Mouse (Mus musculus): ENCODE data around the gene Efs.

The Efs gene

DNA sequence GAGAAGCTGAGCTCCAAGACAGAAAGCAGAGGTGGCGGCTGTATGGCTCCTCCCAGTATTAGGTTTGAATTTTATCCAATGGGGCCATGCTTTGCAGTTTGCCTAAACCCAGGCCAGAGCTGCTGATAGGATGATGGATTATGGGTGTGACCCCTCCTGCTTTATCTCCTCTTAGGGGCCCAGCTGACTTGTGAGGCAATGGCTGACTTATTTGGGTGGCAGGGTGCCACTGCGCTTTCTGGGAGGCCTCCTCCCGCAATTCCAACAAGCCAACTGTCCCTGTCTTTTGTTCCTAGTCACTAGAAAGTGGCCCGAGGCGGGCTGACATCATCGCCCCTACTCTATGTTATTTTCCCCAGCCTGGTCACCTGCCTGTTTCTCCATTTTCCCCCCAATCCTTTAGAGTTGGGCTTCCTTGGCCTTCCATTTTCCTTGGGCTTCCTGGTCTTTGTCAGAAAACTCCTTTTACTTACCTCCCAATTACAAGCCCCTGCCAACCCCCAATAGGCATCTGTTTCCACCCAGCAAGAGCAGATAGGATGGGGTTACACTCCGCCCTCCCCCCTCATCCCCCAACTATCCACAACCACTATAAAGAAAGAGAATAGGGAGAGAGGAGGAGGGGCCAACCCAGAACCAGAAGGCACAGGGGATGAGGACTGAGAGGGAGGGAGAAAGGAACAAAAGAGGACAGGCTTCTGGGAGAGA is 1.1 kb downstream of the Efs start:
- in situ Hi-C loops (cut with MboI, MseI): loop anchor here in 1 of 2 experiments (25.0 kb wide), 1 partner anchor 1938 kb away; no protein-coding TSS in a partner anchor

DNA sequence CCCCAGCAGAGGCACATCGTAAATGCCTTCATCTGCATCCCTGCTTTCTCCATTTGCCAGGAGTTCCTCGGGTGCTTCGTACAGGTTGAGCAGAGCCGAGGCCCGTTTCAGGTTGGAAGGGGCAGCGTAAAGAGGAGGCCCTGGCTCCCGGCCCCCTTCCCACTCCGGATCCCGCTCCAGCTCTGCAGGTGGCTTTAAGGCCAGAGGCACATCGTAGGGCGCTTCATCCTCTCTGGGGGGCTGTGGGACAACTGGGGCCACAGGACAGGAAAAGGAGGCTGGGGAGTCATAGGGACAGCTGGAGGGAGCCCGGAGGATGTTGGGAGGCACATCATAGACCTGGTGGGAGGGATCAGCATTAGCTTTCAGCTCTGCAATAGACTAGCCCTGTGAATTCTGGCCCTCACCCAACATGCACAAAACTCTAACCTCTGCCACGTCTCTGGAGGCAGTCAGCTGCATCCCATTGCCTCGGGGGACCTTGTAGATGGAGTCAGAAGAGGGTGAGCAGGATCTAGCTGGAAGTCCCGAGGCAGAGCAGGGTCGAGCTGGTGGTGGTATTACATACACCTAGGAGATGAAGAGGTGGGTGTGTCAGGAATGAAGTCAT is 5.7 kb downstream of the Efs start:
- in situ Hi-C loops (cut with MboI, MseI): loop anchor here in 1 of 2 experiments (25.0 kb wide), 1 partner anchor 1942 kb away; no protein-coding TSS in a partner anchor

DNA sequence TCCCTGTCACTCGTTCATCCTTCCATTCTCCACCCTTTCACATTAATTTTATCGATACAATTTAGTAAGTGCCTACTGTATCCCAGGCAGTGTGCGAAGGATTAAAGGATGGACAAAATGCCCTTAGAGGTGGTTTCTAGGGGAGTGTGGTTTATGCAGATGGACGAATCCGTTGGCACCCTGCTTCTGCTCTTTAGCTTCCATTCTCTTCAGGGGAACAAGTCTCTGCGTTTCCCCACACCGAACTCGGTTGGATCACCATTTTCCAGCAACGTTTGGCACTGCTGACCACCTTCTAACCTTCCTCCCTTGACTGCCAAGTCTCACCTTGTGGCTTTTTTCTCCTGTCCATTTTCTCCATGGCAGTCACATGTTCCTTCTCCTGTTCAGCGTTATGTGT is 12.6 kb downstream of the Efs start:
- in situ Hi-C loops (cut with MboI, MseI): loop anchor here in 1 of 2 experiments (25.0 kb wide), 1 partner anchor 1949 kb away; no protein-coding TSS in a partner anchor

GRCm38 (mm10) chr14:54912886-54913285 is 13.0 kb downstream of the Efs start, which contains the start of gene Slc22a17:
Slc22a17 (minus strand) TSS chr14:54913132.
- in situ Hi-C loops (cut with MboI, MseI): loop anchor here in 1 of 2 experiments (25.0 kb wide), 1 partner anchor 1949 kb away; no protein-coding TSS in a partner anchor

DNA sequence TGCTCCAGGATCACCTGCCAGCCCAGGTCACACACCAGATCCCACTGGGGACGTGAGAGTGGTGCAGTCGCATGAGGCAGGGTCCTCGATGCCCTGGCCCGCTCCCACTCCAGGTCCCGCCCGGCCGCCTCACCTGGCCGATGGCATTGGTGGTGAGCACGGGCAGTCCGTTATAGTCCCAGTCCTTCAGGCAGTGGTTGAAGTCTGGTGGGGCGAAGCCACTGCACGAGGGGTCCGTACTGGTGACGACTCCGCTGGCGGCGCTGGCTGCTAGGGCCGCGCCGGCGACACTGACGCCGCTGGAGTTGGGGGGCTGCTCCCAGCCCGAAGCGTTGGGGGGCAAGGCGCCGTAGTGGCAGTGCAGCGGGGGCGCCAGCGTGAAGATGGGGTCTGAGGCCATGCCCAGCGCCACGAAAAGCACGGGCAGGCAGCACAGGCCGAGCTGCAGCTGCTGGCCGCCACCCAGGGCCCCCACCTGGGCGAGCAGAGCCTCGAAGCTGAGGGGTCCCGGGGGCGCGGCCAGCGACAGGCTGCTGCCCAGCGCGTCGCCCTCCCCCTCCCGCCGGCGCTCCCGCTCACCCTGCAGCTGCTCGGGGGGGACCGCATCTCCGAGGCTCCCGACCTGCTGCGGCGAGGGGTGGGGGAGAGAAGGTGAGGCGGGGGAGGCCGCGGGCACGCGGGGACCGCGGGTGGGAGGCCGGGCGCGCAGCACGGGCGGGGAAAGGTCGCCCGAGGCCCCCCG is 13.6 kb downstream of the Efs start:
- in situ Hi-C loops (cut with MboI, MseI): loop anchor here in 1 of 2 experiments (25.0 kb wide), 1 partner anchor 1950 kb away; no protein-coding TSS in a partner anchor

DNA sequence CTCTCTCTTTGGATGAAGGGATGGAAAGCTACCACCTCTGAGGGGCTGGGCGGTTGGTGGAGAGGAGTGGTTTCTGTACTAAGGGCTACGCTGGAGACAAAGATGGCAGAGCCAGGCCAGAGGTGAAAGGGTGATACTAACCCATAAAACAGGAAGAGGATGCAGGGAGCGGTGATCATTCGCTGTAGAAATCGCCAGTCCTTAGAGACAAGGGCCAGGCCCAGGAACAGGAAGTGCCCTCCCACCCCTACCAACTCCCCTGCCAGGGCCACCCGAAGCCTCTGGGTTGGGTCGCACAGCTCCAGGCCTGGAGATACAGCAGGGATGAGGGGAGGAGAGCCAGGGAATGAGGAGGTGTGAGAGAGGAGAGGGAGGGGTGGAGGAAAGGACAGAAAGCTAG is 17.2 kb downstream of the Efs start:
- in situ Hi-C loops (cut with MboI, MseI): loop anchor here in 1 of 2 experiments (25.0 kb wide), 1 partner anchor 1954 kb away; no protein-coding TSS in a partner anchor

GRCm38 (mm10) chr14:54903641-54904040 is 22.3 kb downstream of the Efs start:
- in situ Hi-C loops (cut with MboI, MseI): loop anchor here in 1 of 2 experiments (25.0 kb wide), 1 partner anchor 1959 kb away; no protein-coding TSS in a partner anchor

GRCm38 (mm10) chr14:54900383-54900782 is 25.5 kb downstream of the Efs start:
- in situ Hi-C loops (cut with MboI, MseI): loop anchor here in 1 of 2 experiments (25.0 kb wide), 1 partner anchor 1962 kb away; no protein-coding TSS in a partner anchor

DNA sequence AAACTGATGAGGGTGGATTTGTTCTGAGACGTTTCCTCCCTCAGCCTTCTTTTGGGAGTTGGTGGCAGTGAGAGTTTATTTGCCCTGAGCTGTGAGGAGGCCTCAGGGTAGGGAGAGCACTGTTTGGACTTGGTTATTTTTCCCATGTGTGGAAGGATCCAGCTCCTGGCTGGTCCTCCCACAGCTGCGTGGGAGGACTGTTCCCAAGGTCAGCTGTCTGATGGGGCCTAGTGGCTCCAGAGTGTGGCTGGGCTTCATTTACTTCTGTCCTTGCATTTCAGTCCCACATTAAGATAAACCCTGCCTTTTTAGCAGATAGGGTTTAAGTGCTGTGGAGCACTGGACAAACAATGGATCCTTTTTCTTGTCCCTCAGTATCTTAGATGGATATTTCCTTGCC is 28.5 kb downstream of the Efs start:
- in situ Hi-C loops (cut with MboI, MseI): no loop called here

- in situ Hi-C loops (cut with MboI, MseI): no loop called here
Measured at GRCm38 (mm10) chr14:54894296-54895151, 31.4 kb downstream of the Efs start.

- in situ Hi-C loops (cut with MboI, MseI): no loop called here
Measured at GRCm38 (mm10) chr14:54893651-54894181, 32.2 kb downstream of the Efs start.

DNA sequence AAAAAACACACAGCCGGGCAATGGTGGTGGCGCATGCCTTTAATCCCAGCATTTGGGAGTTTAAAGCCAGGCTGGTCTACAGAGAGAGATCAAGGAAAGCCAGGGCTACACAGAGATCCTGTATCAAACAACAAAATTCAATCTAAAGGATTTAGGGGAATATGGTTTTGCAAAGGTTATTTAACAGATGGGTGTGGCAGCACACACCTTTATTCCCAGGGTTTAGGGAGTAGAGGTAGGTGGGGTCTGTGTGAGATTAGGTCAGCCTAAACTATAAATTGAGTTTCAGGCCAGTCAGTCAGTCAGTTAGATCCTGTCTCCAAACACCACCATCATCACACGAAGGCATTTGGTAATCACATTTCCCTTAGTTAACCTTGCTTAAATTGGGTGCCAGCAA is 33.7 kb downstream of the Efs start, which contains the start of gene Pabpn1:
TSS of gene Pabpn1 (plus strand) at position 301 of the 400 bp plus-strand sequence.
- in situ Hi-C loops (cut with MboI, MseI): no loop called here

DNA sequence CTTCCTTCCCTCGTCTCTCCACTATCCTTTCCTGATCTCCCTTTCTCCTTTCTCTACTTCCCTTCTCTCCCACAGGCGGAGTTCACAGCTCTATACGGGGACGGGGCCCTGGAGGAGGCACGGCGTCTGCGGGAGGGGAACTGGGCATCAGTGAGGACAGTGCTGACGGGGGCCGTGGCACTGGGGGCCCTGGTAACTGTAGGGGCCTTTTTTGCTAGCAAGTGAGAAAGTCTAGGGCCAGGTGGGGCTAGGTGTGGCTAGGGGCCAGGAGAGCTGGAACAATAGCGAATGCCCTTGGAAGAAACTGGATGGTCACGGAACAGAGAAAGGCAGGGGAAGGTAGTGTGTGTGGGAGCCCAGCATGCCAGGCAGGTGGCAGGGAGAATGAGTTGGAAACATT is 40.6 kb downstream of the Efs start:
- in situ Hi-C loops (cut with MboI, MseI): no loop called here

DNA sequence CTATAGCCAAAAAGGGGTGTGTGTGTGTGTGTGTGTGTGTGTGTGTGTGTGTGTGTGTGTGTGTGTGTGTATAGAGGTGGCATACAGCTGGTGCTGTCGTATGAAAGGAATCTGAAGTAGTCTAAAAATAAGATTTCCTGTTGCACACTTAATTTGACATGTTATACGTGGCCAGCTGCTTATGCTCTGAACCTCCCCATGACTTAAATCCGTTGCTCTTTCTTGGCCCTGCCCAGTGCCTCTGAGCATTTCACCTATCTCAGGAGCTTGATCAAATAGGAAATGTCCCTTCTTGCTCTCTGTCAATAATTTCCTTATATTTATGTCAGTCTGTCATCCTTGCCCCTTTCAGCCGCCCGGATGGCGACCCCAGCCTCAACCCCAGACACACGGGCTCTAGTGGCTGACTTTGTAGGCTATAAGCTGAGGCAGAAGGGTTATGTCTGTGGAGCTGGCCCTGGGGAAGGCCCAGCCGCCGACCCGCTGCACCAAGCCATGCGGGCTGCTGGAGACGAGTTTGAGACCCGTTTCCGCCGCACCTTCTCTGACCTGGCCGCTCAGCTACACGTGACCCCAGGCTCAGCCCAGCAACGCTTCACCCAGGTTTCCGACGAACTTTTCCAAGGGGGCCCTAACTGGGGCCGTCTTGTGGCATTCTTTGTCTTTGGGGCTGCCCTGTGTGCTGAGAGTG is 41.8 kb downstream of the Efs start:
- in situ Hi-C loops (cut with MboI, MseI): no loop called here

DNA sequence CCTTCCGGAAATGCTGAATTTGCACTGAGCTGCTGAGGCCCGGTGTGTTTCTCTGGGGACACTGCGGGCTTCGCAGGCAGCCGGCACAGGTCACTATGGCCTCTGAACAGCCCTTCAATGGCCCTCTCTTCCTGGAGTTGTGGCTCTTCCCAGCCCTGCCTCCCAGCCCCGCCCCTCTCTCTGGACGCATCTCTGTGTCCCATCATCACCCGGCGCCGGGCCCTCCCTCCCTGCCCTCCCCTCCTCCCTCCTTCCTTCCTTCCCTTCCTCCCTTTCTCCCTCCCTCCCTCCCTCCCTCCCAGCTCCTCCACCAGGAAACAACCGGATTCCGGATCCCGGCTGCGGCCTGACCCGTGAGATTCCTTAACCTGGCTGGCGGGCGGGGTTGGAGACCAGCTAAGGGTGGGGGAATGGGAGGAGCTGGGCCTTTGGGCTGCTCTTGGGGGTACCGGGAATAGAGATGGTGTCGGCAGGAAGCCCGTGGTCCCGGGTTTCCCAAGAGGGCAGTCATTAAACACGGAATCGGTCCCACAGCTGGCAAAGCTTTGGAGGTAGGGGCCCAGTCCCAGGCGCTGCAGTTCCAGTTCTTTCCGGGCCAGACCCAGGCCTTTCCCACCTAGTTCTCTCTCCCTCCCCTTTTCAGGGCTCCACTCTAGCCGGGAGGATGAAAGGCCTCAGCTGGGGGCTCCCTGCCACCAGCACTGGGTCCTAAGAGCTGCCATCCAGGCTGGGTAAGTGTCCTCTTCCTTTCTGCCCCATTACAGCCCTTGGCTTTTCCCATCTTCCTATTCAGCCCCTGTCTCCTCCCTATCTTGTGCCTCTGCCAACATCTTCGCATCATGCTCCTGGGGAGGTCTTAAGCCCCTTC is 42.5 kb downstream of the Efs start, which contains the start of the genes Bcl2l2 and Gm20521:
TSS of gene Bcl2l2 (plus strand) at position 224 of the 868 bp plus-strand sequence.
TSS of gene Gm20521 (plus strand) at position 288 of the 868 bp plus-strand sequence.
- in situ Hi-C loops (cut with MboI, MseI): no loop called here

DNA sequence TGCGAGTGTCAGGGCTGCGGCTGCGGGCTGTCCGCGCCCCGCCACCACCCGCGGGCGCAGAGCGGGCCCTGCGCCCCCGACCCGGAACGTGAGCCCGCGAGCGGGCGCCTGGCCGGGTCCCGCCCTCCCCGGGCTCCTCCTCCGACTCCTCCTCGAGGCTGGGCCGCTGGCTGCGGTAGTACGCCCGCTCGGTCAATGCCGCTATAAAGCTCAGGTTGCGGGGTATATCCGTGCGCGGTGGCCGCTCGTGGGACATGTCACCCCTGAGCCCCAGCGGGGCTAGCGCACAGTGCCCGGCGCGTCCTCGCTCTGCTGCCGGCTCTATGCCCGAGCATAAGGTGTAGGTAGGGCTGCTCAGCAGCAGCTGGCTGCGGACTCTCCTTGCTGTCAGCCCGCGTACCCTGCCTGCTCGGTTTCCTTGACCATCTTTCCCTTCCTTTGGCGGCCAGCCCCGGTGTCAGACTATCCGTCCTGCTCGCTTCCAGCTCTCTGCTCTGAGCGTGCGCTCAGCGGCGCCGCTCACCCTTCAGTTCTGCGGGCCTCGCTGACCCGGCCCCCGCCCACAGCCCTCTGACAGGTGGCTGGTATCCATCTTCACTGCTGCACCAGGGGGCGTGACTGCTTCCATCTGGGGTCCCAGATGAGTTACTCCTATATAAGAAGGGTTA is 48.7 kb downstream of the Efs start, which contains the start of gene Ppp1r3e:
TSS of gene Ppp1r3e (minus strand) at position 503 of the 668 bp plus-strand sequence.
- in situ Hi-C loops (cut with MboI, MseI): no loop called here

- in situ Hi-C loops (cut with MboI, MseI): no loop called here
Measured at GRCm38 (mm10) chr14:54876539-54877047, 49.3 kb downstream of the Efs start.
